7 mouse cellular contexts compared by ENCODE assay signal in genomic region chr13:46670514-46670913, GRCm38 (mm10). TPM values are rescaled to one million over a fixed set of nuclear protein-coding genes. Genes with fewer than 3 reads are reported as not detected.
DNase-seq lines count a peak whose midpoint lies in the region; ATAC-seq and TF ChIP-seq lines count a peak whose summit lies in the region.

No protein-coding gene starts in this region.

- no peak for ATAC-seq in forebrain, embryonic 13.5 days
- ATAC-seq in liver, embryonic 12.5 days, result peak; percentile 38
- ATAC-seq in erythroid progenitor cell, adult 5-6 weeks (replicated peaks; ENCODE audit: low FRiP score, poor library complexity, severe bottlenecking), result no peak

- 0 out of 2 replicates have a peak, but pooled peaks cover 3% of the 10 kb centered on the region for H3K4me1 ChIP-seq in thymus, adult 2 months (replicated peaks; ENCODE audit: control insufficient read depth, insufficient read depth, low read length)
- peaks cover 30% of the 10 kb centered on the region for H3K4me1 ChIP-seq in forebrain, embryonic 13.5 days
- peaks cover 24% of the 10 kb centered on the region for H3K4me1 ChIP-seq in liver, embryonic 12.5 days

- TF ChIP-seq POLR2A in thymus, adult 2 months (IDR thresholded peaks at IDR 0.05; ENCODE audit: control insufficient read depth, extremely low read depth, insufficient read depth, low read length, poor library complexity), result no peak

- no peaks in the 10 kb centered on the region for H3K9me3 ChIP-seq in forebrain, embryonic 13.5 days (replicated peaks)
- no peaks in the 10 kb centered on the region for H3K9me3 ChIP-seq in liver, embryonic 12.5 days (replicated peaks)

- WGBS in thymus, adult 2 months, result 77% methylated on average over 9 of the region's 9 CpGs
- WGBS in forebrain, embryonic 13.5 days, result 65% methylated on average over 9 of the region's 9 CpGs
- WGBS in liver, embryonic 12.5 days (ENCODE audit: insufficient replicate concordance), result 26% methylated on average over 9 of the region's 9 CpGs

- no peak overlapping the region for H3K27ac ChIP-seq in thymus, adult 2 months (ENCODE audit: control insufficient read depth, insufficient read depth, low read length)
- no peak overlapping the region for H3K27ac ChIP-seq in forebrain, embryonic 13.5 days
- peak overlapping the region; percentile 91 for H3K27ac ChIP-seq in liver, embryonic 12.5 days

- peaks cover 24% of the 10 kb centered on the region for H3K36me3 ChIP-seq in thymus, adult 2 months (ENCODE audit: control insufficient read depth, insufficient read depth, low read length)
- peaks cover 42% of the 10 kb centered on the region for H3K36me3 ChIP-seq in forebrain, embryonic 13.5 days (ENCODE audit: poor library complexity, severe bottlenecking)
- peaks cover 44% of the 10 kb centered on the region for H3K36me3 ChIP-seq in liver, embryonic 12.5 days

- peak; percentile 9 for DNase-seq in thymus, postnatal 25 days
- no peak for DNase-seq in thymus, adult 2 months
- DNase-seq in layer of hippocampus, postnatal 10 days (ENCODE audit: low spot score in 2 of 2), result no peak
- no peak for DNase-seq in adrenal gland, postnatal 10 days

- TF ChIP-seq CTCF in thymus, adult 2 months (IDR thresholded peaks at IDR 0.05; ENCODE audit: borderline replicate concordance, control insufficient read depth, extremely low read depth, insufficient read depth, low read length, poor library complexity), result no peak

- no peaks in the 10 kb centered on the region for H3K27me3 ChIP-seq in thymus, adult 2 months (ENCODE audit: control insufficient read depth, insufficient read depth, low read length)
- H3K27me3 ChIP-seq in forebrain, embryonic 13.5 days, result no peaks in the 10 kb centered on the region
- H3K27me3 ChIP-seq in liver, embryonic 12.5 days (replicated peaks), result 0 out of 2 replicates have a peak, but pooled peaks cover 7% of the 10 kb centered on the region

- H3K4me3 ChIP-seq in thymus, adult 2 months (ENCODE audit: control insufficient read depth, insufficient read depth, low read length), result no peak overlapping the region
- peak overlapping the region; percentile 93 for H3K4me3 ChIP-seq in forebrain, embryonic 13.5 days
- H3K4me3 ChIP-seq in liver, embryonic 12.5 days, result peak overlapping the region; percentile 98

- peak overlapping the region; percentile 80 for H3K4me2 ChIP-seq in forebrain, embryonic 13.5 days
- peak overlapping the region; percentile 96 for H3K4me2 ChIP-seq in liver, embryonic 12.5 days

- peak overlapping the region; percentile 93 for H3K9ac ChIP-seq in forebrain, embryonic 13.5 days
- H3K9ac ChIP-seq in liver, embryonic 12.5 days, result peak overlapping the region; percentile 99

RNA-seq across cellular contexts. Expression of gene Fam8a1, which starts 1.2 kb away (rescaled TPM):
- polyA plus RNA-seq in thymus, adult 2 months (2012; rRNA removed), result 16.0 and 24.9 TPM in 2 replicates
- 16.8 and 17.5 TPM in 2 replicates for polyA plus RNA-seq in forebrain, embryonic 13.5 days (2015; fragmentation: Nextera tagmentation; extraction: Ambion mirVana)
- polyA plus RNA-seq in liver, embryonic 12.5 days (2016; fragmentation: Nextera tagmentation; extraction: Ambion mirVana), result 6.6 and 7.0 TPM in 2 replicates
- total RNA-seq in erythroid progenitor cell, adult 5-6 weeks (2015; ENCODE audit: low replicate concordance), result 18.7 and 21.0 TPM in 2 replicates
- 7.1 and 32.7 TPM in 2 replicates for total RNA-seq in erythroid progenitor cell, adult 5-6 weeks (2017; ENCODE audit: low replicate concordance)
- total RNA-seq in layer of hippocampus, postnatal 10 days (2021), result 10 to 100 TPM; 64.4 to 69.3 TPM
- total RNA-seq in adrenal gland, postnatal 10 days (2021), result 10 to 100 TPM; 44.5 to 44.9 TPM

RNA-seq across cellular contexts. Expression of gene Nup153, which starts 57.2 kb away (rescaled TPM):
- 164 and 182 TPM in 2 replicates for polyA plus RNA-seq in thymus, adult 2 months (2012; rRNA removed)
- 22.8 and 29.1 TPM in 2 replicates for polyA plus RNA-seq in forebrain, embryonic 13.5 days (2015; fragmentation: Nextera tagmentation; extraction: Ambion mirVana)
- polyA plus RNA-seq in liver, embryonic 12.5 days (2016; fragmentation: Nextera tagmentation; extraction: Ambion mirVana), result 38.3 and 39.0 TPM in 2 replicates
- 135 and 150 TPM in 2 replicates for total RNA-seq in erythroid progenitor cell, adult 5-6 weeks (2015; ENCODE audit: low replicate concordance)
- 120 and 128 TPM in 2 replicates for total RNA-seq in erythroid progenitor cell, adult 5-6 weeks (2017; ENCODE audit: low replicate concordance)
- total RNA-seq in layer of hippocampus, postnatal 10 days (2021), result 10 to 100 TPM; 53.2 to 56.4 TPM
- 10 to 100 TPM; 48.5 to 60.9 TPM for total RNA-seq in adrenal gland, postnatal 10 days (2021)
